Mouse (Mus musculus) gonadal fat pad, adult 2 months (tissue): ENCODE data around the gene Ehd2. TPM values are rescaled to one million over a fixed set of nuclear protein-coding genes. Genes with fewer than 3 reads are reported as not detected.

Experiments used
- DNase-seq: peaks from one replicate; pipeline ENCODE4 v3.0.0-alpha.2; 2012; ENCODE audit warnings: low read depth
- polyA plus RNA-seq: library from polyadenylated mRNA; depleted of rRNA; stranded (reverse); fragments of >200 nt; gene quantifications from 2 replicates; pipeline ENCODE4 v1.2.3, GENCODE M21; 2012; rRNA removed

The Ehd2 gene
- polyA plus RNA-seq, 1 experiment = 304 TPM

- no peak for DNase-seq
Observed at GRCm38 (mm10) chr7:15907971-15908590, 59.3 kb downstream of the Ehd2 start.

GRCm38 (mm10) chr7:15906602-15907001, 60.8 kb downstream of the Ehd2 start:
- DNase-seq = no peak

GRCm38 (mm10) chr7:15905861-15906260, 61.5 kb downstream of the Ehd2 start:
- no peak for DNase-seq

- no peak for DNase-seq
Observed at GRCm38 (mm10) chr7:15901366-15902048, 65.9 kb downstream of the Ehd2 start.

Other genes starting within 250 kb of the Ehd2 start
- not detected in 2 replicates for gene Obox5, start 217.4 kb downstream of the Ehd2 start, polyA plus RNA-seq
- not detected in 2 replicates for gene Obox6, start 127.9 kb downstream of the Ehd2 start, polyA plus RNA-seq
- gene Crx, start 87.6 kb downstream of the Ehd2 start, polyA plus RNA-seq = not detected in 2 replicates
- not detected in 2 replicates for gene Crxos, start 85.0 kb downstream of the Ehd2 start, polyA plus RNA-seq
- gene Selenow, start 45.2 kb downstream of the Ehd2 start, polyA plus RNA-seq = 363 and 392 TPM in 2 replicates
- gene Nop53, start 21.5 kb downstream of the Ehd2 start, polyA plus RNA-seq = 102 and 118 TPM in 2 replicates
- gene Bicra, start 80.4 kb upstream of the Ehd2 start, polyA plus RNA-seq = 3.7 and 6.6 TPM in 2 replicates
- gene Zfp541, start 94.2 kb upstream of the Ehd2 start, polyA plus RNA-seq = 0.19 and 0.36 TPM in 2 replicates
- gene Napa, start 130.9 kb upstream of the Ehd2 start, polyA plus RNA-seq = 234 and 275 TPM in 2 replicates
- 29.9 and 30.9 TPM in 2 replicates for gene Kptn, start 152.3 kb upstream of the Ehd2 start, polyA plus RNA-seq
- gene Slc8a2, start 162.3 kb upstream of the Ehd2 start, polyA plus RNA-seq = 0.78 and 1.3 TPM in 2 replicates
- gene Meis3, start 207.5 kb upstream of the Ehd2 start, polyA plus RNA-seq = 10.8 and 12.4 TPM in 2 replicates